Mouse (Mus musculus) neutrophil, adult 5-6 weeks (primary cell): ENCODE results near the gene Rnasel. TPM values are rescaled to one million over a fixed set of nuclear protein-coding genes. Genes with fewer than 3 reads are reported as not detected.

ENCODE experiments used
- ATAC-seq: fragments of 151-379, 151-347 bp; 2 replicates; pipeline ENCODE4 v1.8.0; 2017; ENCODE audit warnings: mild to moderate bottlenecking, moderate TSS enrichment; ENCODE audit not compliant: insufficient number of reproducible peaks, poor library complexity, low FRiP score, severe bottlenecking; ENCODE audit errors: extremely low read depth
- total RNA-seq: library from RNA; stranded (forward); fragments of 200-1000 nt; gene quantifications from 2 replicates; pipeline ENCODE4 v1.2.3, GENCODE M21; 2017

The Rnasel gene
- total RNA-seq, 1 experiment from 2014 or later, result 184 TPM

- ATAC-seq, result no peak
These were observed 16.0 kb upstream of the Rnasel start for GRCm38 (mm10) chr1:153733181-153733580.

- no peak for ATAC-seq
These were observed 14.4 kb upstream of the Rnasel start for GRCm38 (mm10) chr1:153734866-153735265.

- ATAC-seq, result no peak
These were observed 13.1 kb upstream of the Rnasel start for GRCm38 (mm10) chr1:153736096-153736495.

GRCm38 (mm10) chr1:153737101-153738085, 11.8 kb upstream of the Rnasel start:
- ATAC-seq, result no peak

GRCm38 (mm10) chr1:153739437-153740015, 9.7 kb upstream of the Rnasel start:
- ATAC-seq, result no peak

- no peak for ATAC-seq
These were observed 9.1 kb upstream of the Rnasel start, which contains the start of gene Rgs16 for GRCm38 (mm10) chr1:153740145-153740544. Gene Rgs16, plus strand, starts transcription at chr1:153740349.

GRCm38 (mm10) chr1:153740775-153741400, 8.3 kb upstream of the Rnasel start:
- no peak for ATAC-seq

GRCm38 (mm10) chr1:153741551-153742316, 7.5 kb upstream of the Rnasel start:
- ATAC-seq, result no peak

GRCm38 (mm10) chr1:153742374-153743155, 6.7 kb upstream of the Rnasel start:
- ATAC-seq, result no peak

GRCm38 (mm10) chr1:153746119-153746670, 3.0 kb upstream of the Rnasel start:
- no peak for ATAC-seq

- peak; percentile 59 for ATAC-seq
These were observed 2.5 kb upstream of the Rnasel start for GRCm38 (mm10) chr1:153746728-153747127.

GRCm38 (mm10) chr1:153747861-153748530, 1.2 kb upstream of the Rnasel start:
- no peak for ATAC-seq

- no peak for ATAC-seq
These were observed 677 bp upstream of the Rnasel start for GRCm38 (mm10) chr1:153748549-153748948.

- no peak for ATAC-seq
These were observed 828 bp downstream of the Rnasel start for GRCm38 (mm10) chr1:153750054-153750453.

- peak; percentile 57 for ATAC-seq
These were observed 2.6 kb downstream of the Rnasel start for GRCm38 (mm10) chr1:153751763-153752301.

GRCm38 (mm10) chr1:153752521-153752920, 3.3 kb downstream of the Rnasel start:
- ATAC-seq, result peak; percentile 47; the same call in 1 of the 2 replicates
